Mouse (Mus musculus): Measurements from ENCODE around the gene Ctsa.
A peak's percentile ranks its signal among the peaks of the same experiment; 100 is the strongest.
"Not testable (repeated sequence)": the region's sequence is repeated elsewhere in the genome, so short reads cannot be mapped to it uniquely, and the experiment has no call there.

Ctsa gene

GRCm38 (mm10) chr2:164832748-164833301 lies at the start of gene Ctsa:
Gene Ctsa, plus strand, starts transcription at chr2:164832873.
- peak; percentile 82 for DNase-seq (ENCODE audit: low spot score)

- no peak for DNase-seq (ENCODE audit: low spot score)
Observed at GRCm38 (mm10) chr2:164783926-164784581, 48.6 kb upstream of the Ctsa start.

DNA sequence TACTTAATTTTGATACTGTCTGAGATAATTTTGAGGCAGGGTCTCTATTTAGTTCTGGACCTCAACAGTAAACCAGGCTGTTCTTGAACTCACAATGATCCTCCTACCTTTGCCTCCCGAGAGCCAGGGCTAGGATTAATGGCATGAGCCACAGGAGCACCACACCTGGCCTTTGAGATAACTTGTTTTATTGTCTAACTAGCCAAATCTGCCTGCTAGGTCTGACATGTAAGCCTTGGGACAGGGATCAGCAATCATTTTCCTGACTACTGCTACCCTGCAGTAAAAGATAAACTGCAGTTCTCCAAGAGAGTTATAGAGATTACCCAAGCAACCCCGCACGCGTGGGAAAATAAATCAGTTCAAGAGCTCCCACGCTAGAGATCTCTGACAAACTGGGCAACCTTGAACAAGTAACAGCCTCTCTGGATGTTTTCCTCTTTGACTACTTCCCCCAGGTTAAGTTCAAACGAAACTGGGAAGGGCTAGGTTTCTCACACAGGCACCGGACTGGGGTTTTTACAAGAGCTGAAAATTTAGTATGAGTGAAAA lies 47.7 kb upstream of the Ctsa start:
- DNase-seq (ENCODE audit: low spot score), result peak; percentile 75

DNA sequence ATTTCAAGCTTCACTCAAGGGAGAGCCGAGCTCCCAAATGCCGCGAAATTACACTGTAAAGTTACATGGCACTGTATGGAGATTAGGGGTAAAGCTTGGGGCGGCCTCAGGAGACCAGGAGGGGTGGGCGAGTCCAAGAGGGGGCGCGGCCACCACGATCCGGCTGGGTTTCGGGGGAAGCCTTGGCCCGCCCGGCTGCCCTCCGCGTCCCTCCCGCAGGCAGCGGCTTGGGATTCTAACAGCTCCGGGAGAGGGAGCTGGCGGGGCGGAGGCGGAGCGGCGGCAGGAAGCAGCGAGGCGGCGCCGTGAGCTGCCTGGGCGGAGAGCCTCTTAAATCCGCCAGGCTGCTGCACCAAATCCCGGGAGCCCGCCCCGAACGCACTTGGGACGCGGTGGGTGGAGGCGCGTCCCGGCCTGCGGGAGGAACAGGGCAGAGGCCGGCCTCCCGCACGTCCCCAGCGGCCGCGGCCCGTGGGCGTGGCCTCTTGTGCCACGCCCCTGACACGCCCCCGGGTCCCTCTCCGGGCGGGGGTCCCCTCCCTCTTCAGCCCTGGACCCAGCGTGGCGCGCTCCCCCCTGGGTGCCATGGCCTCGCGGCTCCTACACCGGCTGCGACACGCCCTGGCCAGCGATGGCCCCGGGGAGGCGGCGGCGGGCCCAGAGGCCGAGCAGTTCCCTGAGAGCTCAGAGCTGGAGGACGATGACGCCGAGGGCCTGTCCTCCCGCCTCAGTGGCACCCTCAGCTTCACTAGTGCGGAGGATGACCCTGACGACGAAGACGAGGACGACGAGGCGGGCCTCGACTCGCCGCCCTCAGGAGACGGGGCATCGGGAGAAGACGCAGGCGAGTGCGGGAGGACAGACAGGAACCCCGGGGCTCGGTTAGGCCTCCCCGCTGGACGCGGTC lies 46.9 kb upstream of the Ctsa start, which contains the start of gene Snx21:
TSS of gene Snx21 (plus strand) at position 343 of the 907 bp plus-strand sequence.
- DNase-seq (ENCODE audit: low spot score), result peak; percentile 93

DNA sequence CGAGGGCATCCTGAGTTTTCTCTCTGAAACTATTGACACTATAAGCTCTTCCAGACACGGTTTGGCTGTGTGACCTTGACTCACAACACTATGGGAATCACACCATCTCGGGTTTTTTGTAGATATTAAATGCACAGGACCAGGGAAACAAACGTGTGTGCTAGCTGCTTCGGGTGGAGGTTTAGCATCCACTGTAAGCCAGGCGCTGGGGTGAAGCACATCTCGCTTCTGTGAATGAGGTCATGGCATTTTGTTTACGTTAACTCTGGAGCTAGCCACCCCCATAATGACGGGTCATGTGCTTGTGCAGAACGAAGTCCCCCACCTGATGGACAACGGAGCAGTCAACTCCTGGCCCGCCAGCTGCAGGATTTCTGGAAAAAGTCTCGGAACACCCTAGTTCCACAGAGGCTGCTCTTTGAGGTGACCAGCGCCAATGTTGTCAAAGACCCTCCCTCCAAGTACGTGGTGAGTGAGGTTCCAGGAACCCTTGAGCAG lies 46.2 kb upstream of the Ctsa start:
- no peak for DNase-seq (ENCODE audit: low spot score)

DNA sequence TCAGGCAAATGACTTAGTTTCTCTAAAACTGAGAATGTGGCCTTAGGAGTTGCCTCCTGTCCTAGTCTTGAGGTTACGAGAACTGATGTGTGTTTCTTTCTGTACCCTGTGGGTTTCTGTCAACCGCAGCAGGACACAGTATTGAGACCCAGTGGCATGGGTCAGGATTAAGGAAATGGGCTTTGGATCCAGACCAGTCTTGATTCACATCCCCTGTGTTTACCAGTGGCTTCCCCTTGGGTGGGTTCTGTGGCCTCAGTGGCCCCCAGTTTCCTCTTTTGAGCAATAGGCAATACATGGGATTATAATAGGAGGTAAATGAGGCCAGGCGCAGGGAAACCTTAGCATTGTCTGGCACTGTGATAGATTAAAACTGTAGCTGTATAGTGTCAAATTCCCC lies 45.6 kb upstream of the Ctsa start:
- DNase-seq (ENCODE audit: low spot score), result no peak

DNA sequence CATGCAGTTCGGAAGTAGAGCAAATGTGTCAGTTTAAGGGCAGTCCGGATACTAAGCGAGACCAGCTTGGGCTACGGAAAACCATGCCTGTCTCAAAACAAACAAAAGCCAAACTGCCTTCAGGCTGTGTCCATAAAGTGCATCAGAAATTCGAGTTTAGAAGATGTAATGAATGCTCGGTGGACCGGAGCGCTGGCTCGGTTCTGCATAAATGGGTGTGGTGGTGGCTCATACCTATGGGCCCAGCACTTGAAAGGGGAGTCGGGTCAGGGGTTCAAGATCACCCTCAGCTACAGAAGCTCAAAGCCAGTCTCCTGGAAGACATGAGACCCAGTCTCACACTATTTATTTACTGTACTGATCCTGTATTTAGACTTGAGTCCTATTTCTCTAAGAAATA lies 44.9 kb upstream of the Ctsa start:
- no peak for DNase-seq (ENCODE audit: low spot score)

GRCm38 (mm10) chr2:164788411-164788810 lies 44.3 kb upstream of the Ctsa start:
- no peak for DNase-seq (ENCODE audit: low spot score)

DNA sequence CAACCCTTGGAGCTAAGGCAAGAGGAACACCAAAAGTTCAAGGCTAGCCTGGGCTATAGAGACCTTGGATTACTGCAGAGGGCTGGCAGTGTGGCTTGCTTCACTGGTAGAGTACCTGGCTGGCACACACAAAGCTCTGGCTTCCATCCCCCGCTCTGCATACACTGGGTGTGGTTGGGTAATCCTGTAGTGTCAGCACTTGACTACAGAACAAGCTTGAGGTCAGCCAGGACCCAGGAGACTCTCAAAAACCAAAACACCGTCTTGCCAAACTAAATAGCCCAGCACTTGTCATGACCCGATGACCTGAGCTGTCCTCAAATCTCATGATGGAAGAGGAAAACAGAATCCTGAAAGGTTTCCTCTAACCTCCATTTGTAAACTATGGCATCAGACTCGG lies 42.2 kb upstream of the Ctsa start:
- peak; percentile 87 for DNase-seq (ENCODE audit: low spot score)

- no peak for DNase-seq (ENCODE audit: low spot score)
Observed at GRCm38 (mm10) chr2:164791841-164792261, 40.8 kb upstream of the Ctsa start.

GRCm38 (mm10) chr2:164792400-164793190 lies 40.1 kb upstream of the Ctsa start:
- no peak for DNase-seq (ENCODE audit: low spot score)

DNA sequence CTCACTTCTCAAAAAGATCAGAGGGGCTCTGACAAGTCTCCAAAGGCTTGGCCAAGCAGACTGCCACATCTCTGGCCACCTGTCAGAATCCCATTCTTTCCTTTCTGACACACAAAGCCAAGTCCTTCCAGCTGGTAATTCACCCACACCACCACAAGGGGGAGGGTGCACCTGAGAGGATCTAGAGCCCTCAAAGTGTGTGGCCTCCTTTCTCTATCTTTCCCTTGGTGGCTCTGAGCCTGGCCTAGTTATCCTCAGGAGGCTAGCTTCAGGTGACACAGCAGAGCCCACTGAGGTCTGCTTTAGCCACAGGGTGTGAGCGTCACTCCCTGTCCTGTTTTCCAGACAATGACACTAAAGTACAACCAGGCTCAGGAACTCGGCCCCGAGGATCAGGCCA lies 39.4 kb upstream of the Ctsa start:
- DNase-seq (ENCODE audit: low spot score), result peak; percentile 70

DNA sequence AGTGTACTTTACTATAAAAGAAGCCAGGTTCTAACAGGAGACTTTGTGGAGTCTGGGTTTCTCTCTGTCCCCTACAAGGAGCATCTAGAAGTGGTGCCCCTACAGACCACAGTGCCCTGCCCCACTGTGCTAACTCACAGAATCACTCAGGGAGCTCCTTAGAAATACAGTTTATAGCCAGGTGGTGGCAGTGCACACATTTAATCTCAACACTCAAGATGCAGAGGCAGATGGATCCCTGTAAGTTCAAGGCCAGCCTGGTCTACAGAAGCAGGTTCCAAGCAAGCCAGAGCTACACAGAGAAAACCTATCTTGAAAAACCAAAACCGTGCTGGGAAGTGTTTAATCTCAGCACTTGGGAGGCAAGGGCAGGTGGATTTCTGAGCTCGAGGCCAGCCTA lies 38.9 kb upstream of the Ctsa start:
- no peak for DNase-seq (ENCODE audit: low spot score)

DNA sequence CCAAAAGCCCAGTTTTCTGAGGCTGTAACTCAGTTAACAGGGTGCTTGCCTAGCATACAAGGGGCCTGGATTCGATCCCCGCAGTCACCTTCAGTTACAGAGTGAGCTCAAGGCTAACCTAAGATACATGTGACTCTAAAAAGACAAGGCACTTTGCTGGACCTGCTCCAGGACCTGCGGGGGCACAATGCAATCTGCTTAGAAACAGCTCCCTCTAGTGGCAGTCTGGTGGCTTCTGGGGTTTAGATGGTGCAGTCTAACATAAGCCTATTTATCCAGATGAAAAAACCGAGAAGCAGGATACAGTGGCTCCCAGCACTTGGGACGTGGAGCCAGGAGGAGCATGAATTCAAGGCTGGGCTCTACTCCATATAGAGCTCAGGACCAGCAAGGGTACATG lies 38.4 kb upstream of the Ctsa start:
- peak; percentile 93 for DNase-seq (ENCODE audit: low spot score)

DNA sequence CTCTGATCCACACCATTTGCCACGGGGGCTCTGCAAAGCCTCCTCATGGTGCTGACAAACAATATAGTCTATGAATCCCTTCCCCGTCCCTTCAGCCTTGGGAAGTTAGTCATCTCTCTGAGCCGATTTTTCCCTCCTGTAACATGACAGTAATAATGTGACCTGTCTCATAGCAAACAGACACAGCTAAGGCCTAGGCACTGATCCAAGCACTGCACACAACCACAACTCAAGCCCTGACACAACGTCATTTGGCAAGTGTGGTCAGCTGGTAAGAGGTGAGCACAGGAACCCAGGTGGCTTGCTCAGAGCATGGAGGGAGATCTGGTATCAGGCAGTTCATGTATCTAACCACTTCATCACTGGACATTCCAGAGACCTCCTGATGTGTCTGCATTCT lies 36.8 kb upstream of the Ctsa start:
- no peak for DNase-seq (ENCODE audit: low spot score)

GRCm38 (mm10) chr2:164798554-164798953 lies 34.1 kb upstream of the Ctsa start:
- DNase-seq (ENCODE audit: low spot score), result not testable (repeated sequence)

- DNase-seq (ENCODE audit: low spot score), result no peak
Observed at GRCm38 (mm10) chr2:164800252-164801004, 32.2 kb upstream of the Ctsa start.

DNA sequence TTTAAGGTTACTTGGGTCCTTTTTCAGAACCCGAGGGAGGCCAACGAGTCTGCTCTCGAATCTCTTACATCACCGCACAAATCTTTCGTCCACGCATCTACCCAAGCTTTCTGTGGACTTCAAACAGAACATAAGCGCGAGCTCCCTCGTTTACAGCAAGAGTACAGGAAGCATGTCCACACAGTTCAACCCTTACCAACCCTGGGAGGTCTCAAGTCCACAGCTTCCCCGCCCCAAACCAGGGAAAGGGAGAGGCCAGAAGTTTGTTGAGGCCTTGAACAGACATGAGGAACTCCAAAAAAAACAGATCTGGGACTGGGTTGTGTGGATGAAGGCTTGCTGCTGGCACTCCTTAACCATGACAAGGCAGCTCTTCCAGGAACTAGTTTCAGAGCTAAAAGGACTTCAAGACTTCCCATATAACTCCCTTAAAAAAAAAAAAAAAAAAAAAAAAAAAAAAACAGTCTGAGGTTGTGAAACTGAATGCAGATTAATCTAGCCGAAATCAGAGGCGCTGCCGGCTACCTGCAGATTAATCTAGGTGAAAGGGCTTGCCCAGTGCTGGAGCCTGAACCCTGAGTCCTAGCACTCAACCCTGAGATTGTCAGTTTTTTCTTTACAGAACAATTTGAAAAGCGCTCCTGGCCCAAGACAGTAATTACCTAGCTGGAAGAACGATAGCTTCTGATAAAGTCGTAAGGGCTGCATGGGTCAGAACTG lies 29.3 kb upstream of the Ctsa start:
- DNase-seq (ENCODE audit: low spot score), result no peak

DNA sequence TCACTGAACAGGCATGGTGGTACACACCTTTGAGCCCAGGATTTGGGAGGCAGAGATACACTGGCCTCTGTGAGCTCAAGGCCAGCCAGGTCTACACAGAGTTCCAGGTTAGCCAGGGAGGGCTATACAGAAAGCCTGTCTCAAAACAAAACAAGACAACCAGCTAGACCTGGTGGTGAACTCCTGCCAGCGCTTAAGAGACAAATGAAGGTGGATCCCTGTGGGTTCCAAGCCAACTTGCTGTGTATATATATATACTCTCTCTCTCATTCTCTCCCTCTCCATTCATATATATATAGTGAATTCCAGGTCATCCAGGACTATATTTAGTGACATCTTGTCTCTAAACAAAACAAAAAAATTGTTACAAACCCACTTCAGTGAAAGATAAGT lies 28.8 kb upstream of the Ctsa start:
- DNase-seq (ENCODE audit: low spot score), result no peak

Measured in adipocyte (in vitro differentiated cells).